Mouse (Mus musculus): ENCODE measurements around the gene Tnfrsf13b. TPM values are rescaled to one million over a fixed set of nuclear protein-coding genes. Genes with fewer than 3 reads are reported as not detected.

The Tnfrsf13b gene
- total RNA-seq (2022): 1 to 10 TPM in 2 of 4 experiments, under 1 TPM in 2; 0.17 to 2.2 (median 0.84) TPM

DNA sequence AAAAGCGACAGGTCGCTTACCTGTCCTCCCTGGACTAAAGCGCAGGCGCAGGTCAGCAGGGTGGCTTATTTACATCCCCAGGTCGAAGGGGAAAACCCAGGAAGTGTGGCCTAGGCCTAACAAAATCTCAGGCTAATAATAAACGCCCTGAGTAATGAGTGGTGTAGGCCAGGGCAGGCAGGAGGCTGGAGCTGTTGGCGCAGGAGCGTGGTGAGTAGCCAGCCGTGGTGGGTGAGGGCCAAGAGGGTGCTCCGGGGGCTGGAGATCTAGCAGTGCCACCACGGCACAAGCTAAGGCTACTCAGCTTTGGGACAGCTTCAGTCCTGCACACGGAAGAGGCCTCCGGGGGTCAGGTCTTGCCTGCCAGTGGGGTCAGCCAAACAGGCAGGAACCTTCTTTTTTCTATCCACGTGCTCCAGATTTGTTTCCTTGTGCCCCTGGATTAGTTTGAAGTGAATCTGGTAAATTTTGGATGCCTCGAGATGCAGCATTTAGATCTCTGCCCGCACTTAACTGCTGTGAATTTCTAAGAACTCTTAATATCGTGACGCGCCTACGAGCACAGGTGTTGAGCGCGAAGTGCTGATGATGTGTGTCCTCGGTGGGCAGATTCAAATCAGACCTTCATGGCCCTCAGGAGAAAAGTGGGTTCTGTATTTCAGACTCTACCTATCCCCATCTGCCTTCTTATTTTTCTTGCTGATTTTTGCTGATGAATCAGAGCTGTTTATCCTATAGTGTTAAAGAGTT is at the start of gene Tnfrsf13b:
Gene Tnfrsf13b, plus strand, starts transcription at position 150 of the 750 bp plus-strand sequence.
- DNase-seq: no peak

DNA sequence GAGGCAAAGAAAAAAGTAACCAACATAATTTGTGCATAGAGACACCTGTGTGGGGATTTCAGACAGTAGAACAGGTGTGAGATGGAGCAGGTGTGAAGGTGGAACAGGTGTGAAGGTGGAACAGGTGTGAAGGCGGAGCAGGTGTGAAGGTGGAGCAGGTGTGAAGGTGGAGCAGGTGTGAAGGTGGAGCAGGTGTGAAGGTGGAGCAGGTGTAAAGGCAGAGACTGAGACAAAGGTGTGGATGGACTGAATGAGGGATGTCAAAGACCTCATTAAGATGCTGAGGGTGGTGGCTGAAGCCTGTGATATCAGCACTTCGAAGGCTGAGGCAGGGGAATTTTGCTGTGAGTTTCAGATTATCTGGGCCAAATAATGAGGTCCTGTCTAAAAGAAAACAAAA is 44.9 kb upstream of the Tnfrsf13b start:
- no peak for DNase-seq

DNA sequence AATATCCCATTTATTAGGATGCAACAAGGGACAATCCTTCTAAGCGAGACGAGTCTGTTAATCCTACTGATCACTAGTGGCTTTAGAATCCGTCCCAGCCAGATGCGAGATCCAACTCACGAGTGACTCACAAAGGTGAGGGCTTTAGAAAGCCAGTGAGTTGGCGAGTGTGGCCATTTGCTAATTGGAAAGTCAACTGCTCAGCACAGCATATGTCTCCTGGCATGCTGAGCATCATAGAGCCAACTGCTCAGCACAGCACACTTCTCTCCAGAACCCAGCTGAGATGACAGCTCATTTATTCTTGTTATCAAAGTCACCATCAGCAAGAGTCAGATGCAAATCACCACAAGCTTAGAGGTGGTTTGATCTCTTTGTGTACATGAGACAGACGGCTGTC is 36.4 kb upstream of the Tnfrsf13b start:
- no peak for DNase-seq

DNA sequence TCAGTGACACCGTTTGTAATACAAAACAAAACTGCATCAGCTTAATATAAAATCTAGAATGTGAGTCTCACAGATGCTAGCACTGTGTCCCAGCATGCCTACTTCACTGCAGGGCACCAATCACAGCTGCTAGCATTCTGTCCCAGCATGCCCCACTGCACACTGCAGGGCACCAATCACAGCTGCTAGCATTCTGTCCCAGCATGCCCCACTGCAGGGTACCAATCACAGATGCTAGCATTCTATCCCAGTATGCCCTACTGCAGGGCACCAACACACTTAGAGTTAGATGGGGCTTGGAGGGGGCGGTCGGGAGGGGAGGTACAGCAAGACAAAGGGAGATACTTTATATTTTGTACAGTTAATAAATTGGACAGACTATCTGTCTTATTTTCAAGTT is 35.4 kb upstream of the Tnfrsf13b start:
- DNase-seq: no peak

DNA sequence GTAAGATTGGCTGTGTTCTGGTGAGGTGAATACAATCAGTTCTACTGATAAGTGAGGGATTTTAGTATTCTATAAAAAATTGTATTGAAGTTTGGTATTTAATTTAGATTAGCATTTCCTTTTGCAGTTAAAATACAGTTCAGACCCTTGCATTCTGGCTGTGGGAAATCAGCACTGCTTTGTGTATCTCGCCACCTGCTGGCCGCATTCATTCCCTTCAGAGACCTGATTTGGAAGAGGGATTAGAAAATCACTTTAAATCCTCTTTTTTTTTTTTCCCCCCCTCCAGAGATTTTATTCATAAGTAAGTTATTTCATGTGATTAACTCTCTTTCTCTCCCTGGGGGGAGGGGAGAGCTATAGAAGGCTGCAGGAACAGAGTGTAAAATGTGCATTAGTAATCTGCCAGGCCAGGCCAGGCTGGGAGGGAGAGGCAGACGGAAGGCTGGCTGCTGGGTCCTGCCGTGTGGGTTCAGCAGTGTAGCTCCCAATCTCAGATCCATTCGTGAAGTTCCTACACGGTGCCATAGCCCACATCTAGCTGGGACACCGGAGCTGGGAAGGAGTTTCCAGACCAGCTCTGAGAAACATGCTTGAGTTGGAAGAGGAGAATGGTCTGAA is 34.8 kb upstream of the Tnfrsf13b start:
- peak; percentile 30 for DNase-seq

DNA sequence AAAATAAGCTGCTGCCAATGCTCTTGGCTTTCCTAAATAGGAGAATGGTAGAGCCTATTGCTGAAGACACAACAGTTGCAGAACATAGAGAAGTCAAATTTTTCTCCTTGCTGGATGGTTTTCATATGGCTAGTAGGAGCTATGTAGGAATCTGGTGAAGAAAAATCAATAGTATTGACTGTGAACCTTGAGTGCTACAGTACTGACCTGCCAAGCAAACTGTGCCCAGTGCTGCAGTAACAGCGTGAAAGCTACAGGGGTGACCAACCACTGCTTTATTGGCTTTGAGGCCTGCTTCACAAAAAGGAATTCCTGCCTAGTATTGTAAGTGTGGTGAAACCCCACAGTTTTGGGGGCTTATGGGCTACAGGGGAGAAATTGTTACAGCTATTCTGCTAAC is 28.5 kb upstream of the Tnfrsf13b start:
- no peak for DNase-seq

DNA sequence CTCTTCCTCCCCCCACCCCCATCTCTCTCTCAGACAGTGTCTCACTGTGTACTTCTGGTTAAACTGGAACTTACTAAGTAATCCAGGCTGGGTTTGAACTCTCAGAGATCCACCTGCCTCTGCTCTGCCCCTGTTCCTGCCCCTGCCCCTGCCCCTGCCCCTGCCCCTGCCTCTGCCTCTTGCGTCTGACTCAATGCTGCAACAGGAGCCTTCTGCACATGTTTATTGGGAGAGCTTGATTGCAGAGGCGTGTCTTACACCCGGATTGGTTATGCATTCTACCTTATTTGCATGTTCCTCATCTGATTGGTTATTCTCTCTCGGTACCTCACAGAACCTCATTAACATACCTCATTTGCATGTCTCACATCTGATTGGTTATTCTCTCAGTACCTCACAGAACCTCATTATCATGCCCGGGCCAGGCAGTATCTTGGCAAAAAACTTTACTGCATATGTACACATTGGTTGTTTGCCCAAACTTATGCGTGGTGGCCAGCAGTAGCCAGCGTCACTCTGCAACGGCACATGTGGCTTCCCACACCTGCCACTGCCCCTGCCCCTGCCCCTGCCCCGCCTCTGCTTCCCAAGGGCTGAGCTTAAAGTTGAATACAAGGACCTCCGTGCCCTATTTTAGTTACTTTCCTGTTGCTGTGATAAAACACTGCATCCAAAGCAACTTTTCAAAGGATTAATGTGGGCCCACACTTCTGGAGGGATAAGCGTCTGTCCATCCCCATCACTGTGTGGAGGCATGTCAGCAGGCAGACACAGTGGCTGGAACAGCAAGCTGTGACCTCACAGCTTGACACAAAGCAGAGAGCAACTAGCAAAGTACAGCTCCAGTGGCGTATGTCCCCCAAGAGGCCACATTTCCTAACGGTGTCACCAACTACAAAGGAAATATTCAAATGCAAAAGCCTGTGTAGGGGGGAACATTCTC is 23.9 kb upstream of the Tnfrsf13b start:
- DNase-seq: no peak

DNA sequence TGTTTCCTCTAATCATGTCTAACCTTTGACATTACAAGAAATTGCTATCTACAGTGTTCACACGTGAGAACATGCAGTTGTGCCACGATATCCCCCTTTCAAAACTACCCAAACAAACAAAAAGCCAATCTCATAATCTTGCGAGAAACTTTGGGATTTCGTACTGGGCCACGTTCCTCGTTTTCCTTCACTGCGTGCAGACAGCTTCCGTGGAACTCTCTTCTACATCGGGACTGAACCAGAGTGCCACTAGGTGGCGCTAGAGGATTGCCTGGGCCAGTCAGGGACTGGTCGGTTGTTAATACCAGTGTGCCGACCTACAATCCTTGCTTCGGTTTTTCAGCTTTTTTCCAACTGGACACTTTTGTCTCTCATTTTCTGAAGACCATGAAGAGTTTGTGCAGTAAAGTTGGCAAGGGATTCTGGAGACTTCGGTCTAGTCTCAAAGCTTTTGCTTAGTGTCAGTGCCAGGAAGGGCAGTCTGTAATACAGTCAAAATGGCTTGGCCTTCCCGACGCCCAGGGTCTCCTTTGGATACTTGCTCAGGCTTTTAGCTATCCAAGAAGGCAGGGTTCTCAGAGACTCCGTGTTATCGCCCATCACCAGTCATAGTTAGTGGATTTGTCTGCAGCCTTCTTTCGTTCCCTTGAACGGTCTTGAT is 22.2 kb upstream of the Tnfrsf13b start:
- peak; percentile 62 for DNase-seq

DNA sequence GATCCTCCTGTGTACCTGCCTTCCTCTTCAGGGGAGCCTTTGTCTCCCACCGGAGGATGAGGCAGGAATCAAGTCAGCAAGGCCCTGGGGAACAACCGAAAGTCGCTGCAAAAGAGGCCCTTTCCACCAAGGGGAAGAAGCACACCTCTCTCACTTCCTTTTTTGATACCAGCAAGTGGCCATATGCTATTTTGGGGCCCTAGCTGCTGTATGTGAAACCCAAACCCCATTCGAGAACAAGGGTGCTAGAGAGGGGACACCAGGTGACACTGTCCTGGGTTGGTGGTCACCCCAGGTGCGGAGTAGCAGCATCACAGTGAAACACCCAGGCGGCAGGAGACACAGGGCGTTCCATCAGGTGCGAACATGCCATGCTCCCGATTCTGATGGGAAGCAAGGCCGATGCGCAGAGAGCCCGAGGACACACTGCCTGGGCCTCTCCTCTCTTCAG is 17.6 kb upstream of the Tnfrsf13b start:
- DNase-seq: no peak

DNA sequence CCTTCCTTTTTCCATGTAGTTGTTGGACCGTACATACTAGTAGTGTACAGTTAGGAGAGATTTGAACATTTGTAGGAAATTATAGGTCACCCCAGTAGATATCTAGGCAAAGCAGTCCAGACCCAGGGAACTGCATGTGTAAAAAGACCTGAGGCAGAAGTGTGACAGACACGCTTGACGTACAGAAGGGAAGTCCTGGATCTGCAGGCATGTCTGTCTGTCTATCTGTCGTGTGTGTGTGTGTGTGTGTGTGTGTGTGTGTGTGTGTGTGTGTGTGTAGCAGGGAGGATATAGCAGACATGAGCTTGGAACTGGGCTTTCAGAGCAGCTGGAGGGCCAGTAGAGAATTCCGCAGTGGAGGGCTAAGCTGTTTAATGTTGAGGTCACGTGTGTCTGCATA is 16.8 kb upstream of the Tnfrsf13b start:
- no peak for DNase-seq

DNA sequence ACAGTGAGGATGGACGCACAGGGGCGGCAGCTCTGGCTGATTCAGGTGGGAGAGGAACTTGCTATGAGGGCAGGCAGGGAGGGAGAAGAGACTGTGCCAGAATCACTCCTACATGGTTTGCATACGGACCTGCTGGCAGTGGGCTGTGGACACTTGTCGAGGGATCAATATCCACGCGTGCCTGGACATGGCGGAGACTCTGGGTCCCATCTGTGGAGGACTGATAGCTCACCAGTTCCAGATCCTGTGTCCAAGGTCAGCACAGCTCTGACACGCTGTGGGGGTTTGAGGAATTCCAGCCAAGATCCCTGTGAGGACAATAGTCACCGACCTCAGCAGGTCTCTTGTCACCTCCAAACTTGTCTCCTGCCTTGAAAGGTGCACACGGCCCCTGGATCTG is 16.4 kb upstream of the Tnfrsf13b start:
- no peak for DNase-seq

DNA sequence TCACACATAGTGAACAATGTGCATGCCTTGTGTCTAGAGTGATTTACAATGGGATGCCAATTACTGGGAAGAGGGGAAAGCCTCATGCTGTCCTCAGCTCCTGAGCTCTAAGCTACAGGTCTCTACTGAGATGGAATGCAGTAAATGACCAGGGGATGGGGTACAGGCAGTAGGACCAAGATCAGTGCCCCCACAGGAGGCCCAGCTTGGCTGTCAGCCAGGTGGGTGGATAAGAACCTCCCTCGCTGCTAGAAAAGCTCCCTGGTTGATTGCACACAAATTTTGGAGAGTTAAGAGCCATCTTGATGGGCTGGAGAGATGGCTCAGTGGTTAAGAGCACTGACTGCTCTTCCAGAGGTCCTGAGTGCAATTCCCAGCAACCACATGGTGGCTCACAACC is 15.6 kb upstream of the Tnfrsf13b start:
- DNase-seq: no peak

DNA sequence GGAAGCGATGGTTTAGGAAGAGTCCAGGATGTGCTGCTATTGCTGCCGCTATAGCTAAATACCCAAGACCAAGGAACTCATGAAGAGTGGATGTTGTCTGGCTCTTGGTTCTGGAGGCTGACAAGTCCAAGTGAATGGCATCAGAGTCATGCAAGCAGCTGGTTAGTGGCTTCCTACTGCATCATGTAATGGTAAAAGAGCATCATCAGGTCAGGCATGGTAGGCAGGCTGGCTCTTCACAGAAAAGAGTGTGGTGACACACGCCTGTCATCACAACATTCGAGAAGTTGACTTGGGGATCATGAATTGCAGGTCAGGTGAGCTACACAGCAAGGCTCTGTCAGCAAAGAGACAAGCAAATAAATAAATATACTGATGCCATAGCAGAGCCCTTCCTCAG is 15.1 kb upstream of the Tnfrsf13b start:
- no peak for DNase-seq

DNA sequence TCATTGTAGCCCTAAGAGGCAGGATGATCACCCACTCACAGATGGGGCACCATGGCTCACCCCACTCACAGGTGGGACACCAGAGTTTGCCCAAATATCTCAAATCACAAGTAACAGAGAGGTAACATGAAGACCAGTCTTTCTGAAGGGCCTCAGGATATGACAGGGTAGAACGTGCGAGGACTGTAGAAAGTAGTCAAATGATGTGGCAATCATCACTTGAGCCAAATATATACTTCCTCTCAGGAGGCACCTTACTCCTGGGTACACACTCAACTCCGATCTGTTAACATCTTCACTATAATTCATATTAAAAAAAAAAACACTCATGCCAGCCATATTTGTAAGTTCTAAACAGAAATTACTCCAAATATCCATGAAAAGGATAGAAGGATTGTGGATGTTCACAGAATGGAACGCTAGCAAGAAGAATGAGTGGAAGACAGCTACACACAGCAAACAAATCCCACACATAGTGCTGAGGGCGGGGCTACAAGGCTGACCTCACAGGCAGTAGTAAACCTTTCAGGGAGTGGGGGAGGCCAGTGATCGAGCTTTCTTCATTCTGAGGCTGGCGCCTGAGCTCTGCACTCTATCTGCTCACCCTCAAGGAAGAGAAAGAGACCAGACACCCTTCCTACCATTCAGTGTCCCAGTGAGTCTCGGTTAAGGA is 14.1 kb upstream of the Tnfrsf13b start:
- no peak for DNase-seq

DNA sequence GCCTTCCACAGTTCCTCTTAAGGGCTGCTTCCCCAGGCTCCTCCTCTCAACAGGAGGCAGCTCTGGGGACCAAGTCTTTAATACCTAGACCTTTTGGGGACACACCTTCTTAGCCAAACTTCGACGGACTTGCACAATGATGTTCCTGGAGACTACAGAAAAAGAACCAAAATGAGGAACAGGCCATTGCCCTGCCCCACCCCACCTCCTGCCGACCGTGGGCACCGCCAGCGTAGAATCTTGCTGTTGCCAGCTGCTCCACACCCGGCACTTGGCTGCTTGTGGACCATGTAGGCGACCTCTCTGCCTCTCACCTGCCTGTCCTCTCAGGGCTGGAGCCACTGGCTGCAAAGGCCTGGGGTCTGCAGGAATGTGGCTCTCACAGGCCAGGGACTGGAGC is 10.3 kb upstream of the Tnfrsf13b start:
- DNase-seq: no peak

DNA sequence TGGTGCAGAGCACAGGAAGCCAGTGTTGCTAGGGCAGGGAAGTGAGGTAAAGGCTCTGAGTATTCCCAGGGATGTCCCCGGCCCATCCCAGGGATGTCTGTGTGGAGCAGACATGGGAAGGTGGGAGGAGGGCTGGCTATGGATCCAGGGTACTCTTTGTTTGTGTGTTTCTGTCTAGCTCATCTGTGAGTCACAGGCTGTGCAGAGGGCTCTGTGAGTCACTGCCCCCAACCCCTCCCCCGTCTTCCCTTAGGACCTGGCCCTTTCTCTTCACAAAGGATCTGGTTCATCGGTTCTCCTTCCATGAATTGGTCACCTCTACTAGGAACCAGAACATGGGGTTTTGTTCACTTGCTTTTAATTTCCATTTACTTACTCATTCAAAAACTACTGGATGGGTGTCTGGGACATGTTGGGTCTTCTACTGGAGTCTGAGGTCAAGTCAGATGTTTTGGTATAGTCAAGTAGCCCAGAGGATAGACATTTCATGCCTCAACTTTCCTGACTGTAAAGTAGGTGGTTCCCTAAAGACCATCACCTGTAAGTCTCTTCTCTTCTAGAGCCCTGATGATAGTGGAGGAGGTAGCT is 6.5 kb upstream of the Tnfrsf13b start:
- no peak for DNase-seq

DNA sequence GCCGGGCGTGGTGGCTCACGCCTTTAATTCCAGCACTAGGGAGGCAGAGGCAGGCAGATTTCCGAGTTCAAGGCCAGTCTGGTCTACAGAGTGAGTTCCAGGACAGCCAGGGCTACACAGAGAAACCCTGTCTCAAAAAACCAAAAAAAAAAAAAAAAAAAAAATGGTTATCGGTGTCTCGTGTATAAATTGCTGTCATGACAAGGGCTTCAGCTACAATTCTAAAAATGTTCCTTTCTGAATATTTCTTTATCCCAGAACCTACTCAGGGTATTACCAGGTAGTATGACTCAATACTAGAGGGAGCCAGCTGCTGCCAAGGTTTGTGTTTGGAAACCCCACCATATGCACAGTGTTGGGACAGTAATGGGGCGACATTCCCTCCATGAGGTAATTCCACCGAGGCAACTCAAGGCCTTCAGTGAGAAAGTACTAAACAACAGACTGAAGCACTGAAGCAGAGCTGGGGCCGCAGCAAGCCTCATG is 4.2 kb upstream of the Tnfrsf13b start:
- no peak for DNase-seq

DNA sequence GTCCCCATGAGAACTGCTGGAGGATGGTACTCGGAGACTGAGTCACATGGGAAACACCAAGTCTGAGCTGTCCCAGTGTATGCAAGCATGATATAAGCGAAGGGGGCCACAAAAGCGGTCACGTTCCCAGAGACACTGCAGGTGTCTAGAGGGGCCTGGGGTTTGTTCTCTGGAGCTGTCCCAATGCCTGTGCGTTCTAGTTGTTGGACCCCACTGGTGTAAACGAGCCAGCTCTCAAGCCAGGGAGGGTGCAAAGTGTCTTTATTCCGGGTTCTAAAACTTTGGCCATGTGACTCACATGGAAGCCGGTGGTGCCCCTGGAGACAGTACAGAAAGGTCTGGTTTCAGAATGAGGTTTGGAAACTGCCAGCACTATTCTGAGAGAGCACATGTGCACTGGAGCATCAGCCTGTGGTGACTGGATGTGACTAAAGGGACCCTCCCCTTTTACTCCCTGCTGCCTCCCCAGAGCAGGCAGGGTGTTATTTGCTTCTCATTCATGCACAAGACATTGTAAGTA is 3.7 kb upstream of the Tnfrsf13b start:
- DNase-seq: no peak

DNA sequence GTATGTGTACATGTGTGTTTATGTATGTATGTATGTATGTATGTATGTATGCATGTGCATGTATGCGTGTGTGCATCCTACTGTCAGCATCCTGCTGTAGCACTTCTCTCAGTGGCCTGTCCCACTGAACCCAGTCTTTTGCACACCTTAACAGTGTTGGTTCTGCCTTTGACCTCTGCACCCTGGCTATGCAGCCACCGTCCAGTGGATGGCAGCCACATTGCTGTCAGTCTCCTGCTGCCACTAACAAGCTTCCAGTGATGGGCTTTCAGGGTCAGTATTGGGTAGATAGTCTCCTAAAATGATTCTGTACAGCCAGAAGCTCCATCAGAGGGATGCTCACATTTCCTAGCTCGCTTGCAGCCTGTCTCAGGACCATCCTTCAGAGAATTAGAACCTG is 2.7 kb upstream of the Tnfrsf13b start:
- DNase-seq: no peak

DNA sequence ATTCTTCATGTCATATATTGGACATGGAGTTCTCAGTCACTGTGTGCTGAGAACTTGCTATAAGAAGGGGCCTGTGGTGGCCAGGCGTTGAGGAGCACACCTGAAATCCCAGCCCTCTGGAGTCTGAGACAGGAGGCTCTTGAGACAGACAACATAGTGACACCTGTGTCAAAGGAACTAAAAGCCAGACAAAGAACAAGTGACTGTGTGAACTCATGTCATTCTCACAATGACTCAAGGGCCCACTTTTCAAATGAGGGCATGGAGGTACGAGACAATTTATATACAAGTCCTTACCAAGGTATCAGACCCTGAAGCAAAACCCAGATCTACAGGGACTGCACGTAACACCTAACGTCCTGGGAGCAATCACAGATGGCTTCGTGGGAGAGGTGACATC is 585 bp upstream of the Tnfrsf13b start:
- DNase-seq: no peak

DNA sequence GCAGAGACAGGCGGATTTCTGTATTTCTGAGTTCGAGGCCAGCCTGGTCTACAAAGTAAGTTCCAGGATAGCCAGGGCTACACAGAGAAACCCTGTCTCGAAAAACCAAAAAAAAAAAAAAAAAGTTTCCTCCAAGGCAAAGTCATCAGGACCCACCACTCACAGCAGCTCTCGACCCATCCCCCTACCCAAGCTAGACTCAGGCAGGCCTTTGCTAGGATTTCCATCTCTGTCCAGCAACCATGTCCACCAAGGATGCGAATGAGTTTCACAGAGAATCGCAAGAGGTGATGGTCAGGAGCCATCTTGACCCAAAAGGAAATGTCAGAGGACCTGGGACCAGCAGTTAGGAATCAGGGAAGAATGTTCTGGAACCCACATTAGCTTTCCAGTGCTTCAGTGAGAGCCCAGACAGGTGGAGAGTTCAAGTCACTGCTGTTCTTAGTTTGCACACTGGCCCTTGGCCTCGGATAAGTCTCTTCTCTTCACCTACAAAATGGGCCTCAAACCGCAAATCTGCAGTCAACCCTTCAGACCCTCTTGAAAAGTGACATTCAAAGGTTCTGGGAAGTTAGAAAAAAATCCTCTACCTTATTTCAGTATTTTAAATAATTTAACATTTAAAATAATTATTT is 983 bp downstream of the Tnfrsf13b start:
- no peak for DNase-seq

Measured in adrenal gland, adult 8-10 months (tissue).